Mouse (Mus musculus) yolk sac, embryonic 10.5 days (tissue): ENCODE results near the gene Ttyh2.
A peak's percentile ranks its signal among the peaks of the same experiment; 100 is the strongest.
"Not testable (repeated sequence)": the region's sequence is repeated elsewhere in the genome, so short reads cannot be mapped to it uniquely, and the experiment has no call there.

Experiments
- DNase-seq: peaks from one replicate; pipeline ENCODE4 v3.0.0-alpha.2; 2017; ENCODE audit warnings: low spot score

Ttyh2 gene

DNA sequence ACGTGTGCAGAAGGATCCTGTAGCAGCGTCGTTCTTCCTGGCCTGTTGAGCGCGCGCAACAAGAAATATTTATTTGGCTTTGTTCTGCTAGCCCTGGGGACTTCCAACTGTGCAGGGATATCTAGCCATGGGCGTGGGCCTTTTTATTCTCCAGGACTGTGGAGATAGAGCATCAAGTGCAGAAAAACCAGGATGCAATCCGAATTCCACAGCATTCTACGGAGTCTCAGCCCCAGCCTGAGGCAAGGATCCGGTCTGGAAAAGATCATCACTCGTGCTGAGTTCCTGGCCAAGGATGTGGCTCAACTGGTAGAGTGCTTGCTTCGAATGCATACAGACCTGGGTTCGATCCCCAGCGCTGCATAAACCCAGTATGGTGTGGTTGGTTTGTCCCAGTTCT lies 13.1 kb upstream of the Ttyh2 start:
- no peak for DNase-seq

DNA sequence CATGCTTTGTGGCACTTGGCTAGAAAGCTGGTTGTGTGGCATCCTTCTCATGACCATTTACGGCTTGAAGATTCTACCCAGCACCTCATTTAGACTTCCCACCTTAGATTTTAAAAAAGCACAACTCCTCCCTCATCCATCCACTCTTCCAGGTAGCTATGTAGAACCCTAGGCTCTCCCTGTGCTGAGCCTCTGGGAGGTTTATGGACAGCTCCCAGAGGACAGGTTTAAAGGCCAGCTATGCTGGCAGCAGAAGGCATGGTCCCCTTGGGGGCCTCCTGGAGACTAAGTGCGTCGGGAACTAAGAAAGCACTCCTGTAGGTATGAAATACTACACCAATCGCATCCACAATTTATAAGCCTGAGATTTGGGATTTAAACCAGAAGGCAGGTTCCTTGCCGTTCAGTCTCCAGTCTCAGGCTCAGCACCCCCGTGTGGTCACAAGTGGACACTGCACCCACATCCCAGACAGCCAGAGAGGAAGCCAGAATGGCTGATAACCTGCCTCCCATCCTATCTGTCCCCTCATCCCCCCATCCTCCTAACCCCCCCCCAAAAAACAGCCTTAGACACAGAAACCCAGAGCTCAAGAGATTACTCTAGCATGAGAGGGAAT lies 12.4 kb upstream of the Ttyh2 start:
- no peak for DNase-seq

DNA sequence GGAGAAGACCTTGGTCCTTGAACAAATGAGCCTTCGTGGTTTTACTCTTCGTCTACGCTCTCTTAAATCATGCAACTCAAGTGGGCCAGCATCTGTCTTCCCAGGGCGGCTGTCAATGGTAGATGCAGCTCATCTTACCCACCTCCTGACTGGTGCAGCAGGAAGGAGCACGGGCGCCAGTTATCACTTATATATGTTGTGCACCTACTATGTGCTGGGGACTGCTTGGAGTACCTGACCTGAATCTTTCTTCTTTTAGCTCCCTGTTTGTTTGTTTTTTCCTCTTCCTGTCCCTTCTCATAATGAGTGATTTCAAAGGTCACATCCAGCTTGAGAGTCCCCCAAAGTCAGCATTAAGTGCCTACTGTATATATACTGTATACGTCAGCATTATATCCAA lies 11.1 kb upstream of the Ttyh2 start:
- no peak for DNase-seq

DNA sequence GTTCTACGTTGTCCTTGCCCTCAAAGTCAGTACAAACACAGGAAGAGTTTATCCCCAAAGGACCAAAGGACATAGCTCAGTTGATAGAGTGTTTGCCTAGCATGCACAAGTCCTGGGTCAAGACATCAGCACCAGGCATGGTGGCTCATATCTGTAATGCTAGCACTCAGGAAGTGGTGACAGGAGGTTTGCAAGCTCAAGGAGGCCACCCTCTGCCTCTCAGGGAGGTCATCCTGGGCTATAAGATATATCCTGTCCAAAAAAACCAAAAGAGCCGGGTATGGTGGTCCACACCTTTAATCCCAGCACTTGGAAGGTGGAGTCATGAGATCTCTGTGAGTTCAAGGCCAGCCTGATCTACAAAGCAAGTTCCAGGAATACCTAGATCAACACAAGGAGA lies 9.8 kb upstream of the Ttyh2 start:
- no peak for DNase-seq

DNA sequence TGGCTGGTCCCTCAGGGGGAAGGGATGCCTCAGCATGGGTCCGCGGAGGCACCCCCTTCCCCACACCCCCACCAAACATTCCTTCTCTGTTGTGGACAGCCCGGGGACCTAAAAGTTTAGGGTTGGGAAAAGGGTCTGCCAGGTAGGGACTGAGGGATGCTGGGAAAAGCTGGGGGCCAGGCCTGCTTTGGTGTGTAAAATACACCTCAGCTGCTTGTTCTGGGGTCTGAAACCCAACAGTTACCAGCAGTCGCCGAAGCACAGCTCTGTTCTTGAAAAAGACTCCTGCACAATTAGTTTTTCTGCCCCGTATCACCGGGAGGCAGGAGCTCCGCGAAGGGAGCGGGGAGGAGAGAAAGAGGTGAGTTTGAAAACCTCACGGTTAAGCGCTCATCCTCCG lies 8.4 kb upstream of the Ttyh2 start:
- DNase-seq, result no peak

DNA sequence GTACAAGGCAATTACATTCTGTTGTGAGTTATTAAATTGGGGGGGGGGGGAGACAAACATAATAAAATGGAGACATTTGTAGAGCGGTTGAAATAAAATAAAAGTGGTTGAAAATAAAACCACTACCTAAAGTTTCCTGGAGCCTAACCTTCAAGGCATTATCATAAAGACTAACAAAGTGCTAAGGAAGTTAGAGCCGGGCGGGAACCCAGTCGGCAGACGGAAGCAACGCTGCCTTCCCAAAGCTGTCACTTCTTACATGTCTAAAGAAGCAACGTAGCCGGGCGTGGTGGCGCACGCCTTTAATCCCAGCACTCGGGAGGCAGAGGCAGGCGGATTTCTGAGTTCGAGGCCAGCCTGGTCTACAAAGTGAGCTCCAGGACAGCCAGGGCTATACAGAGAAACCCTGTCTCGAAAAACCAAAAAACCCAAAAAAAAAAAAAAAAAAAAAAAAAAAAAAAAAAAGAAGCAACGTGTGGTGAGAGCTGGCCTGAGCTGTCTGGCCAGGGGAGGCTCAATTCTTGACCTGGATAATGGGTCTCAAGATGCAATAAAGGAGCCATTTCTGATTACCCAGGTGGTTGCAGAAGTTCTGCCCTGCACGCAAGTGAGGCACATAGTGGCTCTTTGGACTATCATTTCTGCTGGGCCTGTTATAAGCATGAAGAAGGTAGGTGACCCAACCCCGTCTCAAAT lies 7.8 kb upstream of the Ttyh2 start:
- DNase-seq, result no peak

DNA sequence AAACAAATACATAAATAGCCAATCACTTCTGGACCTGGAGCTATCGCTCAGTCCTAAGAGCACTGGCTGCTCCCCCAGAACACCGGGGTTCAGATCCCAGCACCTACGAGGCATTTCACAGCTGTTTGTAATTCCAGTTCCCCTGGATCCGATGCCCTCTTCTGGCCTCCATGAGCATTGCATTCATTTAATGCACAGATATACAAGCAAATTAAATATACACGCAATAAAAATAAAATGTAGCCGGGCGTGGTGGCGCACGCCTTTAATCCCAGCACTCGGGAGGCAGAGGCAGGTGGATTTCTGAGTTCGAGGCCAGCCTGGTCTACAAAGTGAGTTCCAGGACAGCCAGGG lies 7.3 kb upstream of the Ttyh2 start:
- peak; percentile 33 for DNase-seq

DNA sequence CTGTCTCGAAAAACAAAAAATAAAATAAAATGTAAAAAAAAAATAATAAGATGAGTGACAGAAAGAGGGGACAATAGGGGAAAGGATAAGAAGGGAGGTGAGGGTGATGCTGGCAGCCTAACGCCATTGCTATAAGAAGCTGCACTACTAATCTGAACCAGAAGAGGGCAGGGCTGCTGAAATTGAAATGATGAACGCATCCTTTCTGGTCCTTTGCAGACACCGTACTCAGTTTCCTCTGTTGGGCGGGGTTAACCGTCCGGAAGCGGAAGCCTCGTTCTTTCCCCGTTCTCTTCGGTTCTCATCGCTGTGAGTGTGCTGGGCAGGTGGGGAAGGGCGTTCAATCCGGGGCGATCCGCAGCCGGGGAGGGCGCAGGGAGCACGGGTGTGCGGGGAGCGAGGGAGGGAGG lies 6.9 kb upstream of the Ttyh2 start, which contains the start of gene Rpl38:
Rpl38 (plus strand) TSS at position 224 of the 410 bp plus-strand sequence.
- peak; percentile 89 for DNase-seq

DNA sequence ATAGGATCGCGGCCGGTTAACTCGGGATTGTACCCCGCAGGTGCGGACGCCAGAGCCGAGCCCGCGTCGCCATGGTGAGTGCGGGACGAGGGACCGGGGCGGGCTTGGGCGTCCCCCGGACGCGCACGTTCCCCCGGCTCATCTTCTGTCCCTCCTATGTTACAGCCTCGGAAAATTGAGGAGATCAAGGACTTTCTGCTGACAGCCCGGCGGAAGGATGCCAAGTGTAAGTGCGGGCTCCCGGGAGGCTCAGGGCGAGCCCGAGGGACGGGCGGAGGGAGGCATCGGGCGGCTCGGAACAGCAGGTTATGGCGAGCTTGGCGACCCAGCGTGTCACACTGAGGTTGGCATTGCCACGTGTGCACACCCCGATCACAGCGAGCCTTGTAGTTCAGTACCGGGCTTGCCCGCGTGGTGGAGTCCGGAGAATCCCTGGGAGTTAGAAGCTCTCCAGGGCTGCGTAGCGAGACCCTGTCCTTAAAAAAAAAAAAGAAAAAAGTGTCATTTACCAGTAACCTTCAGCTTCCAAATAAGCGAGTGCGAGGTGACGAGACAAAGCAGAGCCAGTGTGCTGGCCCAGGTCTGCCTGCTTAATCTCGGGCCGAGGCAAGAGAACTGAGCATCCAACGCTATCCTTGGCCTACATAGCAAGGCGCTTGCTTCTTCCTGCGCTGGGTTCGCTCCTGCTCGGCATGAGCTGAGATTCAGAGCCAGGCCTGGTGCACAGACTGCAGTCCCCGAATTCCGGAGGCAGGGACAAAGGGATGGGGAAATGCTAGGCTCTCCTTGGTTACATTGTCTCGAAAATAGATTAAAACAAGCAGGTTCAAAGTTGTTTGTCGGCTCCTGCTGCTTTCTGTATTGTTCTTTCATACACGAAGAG lies 6.2 kb upstream of the Ttyh2 start:
- DNase-seq, result peak; percentile 64

DNA sequence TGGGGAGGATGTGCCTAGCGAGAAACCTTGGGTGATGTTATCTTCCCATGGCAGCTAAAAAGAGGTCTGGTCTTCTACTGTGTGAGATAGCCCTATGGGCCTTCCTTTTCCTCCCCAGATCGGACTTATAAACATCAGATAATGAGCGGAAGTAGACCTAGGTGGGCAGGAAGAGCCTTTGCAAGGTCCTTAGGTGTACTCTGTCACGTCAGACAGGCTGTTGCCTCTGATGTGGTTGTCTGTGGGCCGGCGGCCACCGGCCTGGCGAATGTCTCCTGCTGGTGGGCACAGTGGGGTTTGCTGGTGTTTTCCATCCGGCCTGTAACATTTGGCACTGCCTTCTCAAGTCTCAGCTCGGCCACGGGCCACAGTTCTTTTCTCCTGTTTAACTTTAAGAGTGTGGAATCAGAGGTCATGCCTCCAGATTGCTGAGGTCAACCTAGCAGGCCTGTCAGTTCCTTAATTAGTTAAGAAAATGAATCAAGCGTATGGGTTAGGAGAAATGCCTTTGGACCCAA lies 5.5 kb upstream of the Ttyh2 start:
- DNase-seq, result peak; percentile 28

DNA sequence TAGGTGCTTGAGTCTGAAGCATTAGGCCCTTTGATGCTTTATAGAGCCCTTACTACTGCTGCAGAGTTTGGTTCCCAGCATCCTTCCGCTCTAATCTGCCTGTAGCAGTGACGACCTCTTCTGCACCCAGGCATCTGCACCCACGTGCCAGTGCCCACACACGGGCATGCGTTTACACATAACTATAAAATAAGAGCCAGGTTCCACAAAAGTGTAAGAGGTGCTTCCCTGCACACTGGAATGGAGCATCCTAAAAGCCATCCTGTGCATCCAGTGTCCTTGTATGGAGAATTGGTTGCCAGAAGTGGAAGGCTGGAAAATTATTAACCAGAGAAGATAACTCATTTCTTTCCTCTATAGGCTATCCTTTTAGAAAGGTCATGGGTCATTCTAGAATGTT lies 4.1 kb upstream of the Ttyh2 start:
- DNase-seq, result peak; percentile 44

DNA sequence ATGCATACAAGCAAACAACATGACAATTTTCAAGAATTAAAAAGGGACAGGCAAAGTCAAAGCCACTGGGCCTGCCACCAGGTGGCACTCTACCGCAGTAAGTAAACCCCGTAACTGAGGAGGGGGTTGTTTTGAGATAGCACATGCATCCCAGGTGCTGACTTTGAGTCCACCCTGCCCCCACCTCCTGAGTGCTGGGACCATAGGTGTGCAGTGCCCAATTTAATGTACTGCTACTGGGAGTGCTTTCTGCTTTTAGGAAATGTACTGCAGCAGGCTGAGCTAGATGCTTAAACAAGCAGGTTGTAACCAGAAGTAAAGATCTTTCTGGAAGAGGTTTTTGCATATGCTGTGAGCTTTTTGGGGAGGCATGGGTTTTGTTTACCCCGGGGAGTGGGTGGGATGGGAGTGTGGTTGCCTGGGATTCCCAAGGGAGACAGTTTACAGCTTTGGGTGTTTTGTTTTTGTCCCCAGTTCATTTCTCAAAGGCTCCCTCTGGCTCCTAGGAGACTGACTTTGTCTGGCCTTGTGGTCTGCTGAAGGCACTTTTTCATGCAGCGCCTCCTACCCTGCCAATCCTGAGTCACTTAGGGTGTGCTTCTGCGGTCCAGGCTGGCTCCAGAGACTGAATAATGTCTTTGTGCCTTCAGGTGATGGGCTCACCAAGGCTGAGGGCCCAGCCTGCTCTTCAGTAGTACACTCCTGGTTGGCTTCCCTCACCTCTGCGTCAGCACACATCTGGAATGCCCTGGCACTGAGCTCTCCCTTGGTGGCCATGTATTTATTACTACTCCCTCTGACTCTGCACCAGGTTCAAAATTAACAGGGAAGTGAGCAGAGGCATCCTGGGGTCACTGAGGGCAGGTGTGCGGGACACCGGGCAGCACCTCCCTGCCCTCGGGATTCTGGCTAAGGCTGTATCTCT lies 2.2 kb upstream of the Ttyh2 start:
- peak; percentile 25 for DNase-seq

DNA sequence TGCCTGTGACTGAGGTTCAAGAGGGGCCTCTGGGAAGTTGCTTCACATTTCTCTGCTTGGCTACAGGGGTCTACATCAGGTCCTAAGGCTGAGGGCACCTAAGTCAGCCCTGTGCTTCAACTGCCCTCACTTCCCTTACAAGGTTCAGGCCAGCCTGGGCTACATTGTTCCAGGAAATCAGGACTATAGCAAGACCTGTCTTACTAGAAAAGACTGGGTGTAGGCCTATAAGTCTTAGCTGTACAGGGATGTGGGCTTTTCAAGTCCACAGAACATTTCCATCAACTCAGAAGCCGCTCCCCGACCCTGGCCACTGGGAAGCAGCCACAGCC lies 1.5 kb upstream of the Ttyh2 start:
- DNase-seq, result no peak

DNA sequence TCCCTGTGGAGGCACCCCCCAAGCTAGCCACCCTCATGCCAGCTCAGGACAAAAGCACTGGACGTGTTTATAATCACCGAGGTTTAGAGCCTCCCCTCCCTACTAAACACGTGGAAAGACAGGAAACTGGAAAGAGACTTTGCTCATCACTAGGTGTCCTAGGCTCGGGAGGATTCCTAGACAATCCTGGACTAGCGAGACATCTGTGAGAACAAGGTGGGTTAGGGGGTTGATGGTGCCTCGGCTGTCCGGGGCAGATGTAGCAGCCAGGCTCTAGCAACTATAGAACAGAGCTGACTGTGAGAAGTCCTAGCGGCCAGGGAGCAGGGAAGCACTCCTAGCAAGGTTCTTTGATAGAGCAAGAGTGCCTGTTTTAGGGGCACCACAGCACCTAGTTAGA lies 1.1 kb upstream of the Ttyh2 start:
- DNase-seq, result peak; percentile 27

DNA sequence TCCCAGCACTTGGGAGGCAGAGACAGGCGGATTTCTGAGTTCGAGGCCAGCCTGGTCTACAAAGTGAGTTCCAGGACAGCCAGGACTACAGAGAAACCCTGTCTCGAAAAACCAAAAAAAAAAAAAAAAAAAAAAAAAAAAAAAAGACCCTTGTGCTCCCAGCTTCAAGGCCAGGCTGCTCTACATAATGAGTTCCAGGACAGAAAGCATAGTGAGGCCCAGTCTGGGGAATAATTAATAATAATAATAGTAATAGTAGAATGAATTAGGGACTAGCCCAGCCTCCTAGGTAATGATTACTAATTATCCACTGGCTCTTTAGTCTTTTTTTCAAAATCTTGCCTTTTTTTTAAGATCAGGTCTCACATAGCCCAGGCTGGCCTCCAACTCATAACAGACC lies 435 bp upstream of the Ttyh2 start:
- not testable (repeated sequence) for DNase-seq

DNA sequence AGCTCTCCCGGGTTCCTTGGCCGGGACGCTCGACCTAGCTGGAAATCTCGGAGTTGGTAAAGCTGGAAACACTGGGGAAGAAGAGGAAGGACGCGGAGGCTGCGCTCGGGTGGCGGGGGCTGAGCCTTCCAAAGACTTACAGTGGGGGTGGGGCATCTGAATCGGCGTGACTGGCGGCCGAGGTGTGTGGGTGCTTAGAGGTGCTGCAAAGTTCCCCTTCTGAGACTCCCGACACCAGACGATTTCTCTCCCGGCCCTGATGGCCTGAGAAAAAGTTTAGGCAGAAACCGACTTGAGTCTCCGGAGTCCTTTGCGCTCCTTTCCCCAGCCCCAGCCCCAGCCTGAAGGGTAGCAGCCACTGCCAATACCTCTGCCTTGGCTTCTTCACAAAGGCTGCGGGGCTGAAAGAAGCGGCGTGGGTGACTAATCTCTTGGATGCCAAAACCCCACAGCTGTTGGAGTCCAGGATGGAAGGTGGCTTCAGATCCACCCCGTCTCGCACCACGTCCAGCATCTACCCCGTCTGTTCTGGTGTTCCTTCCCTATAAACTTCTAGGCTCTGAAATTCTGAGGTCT lies 683 bp downstream of the Ttyh2 start:
- no peak for DNase-seq

DNA sequence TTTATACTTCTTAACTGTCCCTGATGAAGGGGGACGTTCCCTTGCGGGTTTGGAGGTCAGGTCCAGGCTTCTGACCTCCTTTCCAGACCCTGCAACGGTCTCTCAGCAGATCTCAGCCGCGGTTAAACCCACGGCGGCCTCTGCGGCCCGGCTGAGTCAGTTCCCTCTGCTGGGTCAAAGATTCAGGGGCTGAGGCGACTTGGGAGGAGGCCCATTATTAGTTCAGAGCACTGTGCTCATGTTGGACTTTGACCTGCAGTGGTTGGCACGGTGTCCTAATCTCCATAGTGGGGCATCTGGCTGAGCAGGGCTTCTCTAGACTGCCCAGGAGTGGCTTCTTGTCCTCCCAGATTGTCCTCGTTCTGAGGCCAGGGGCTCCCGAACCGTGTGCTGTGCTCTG lies 1.2 kb downstream of the Ttyh2 start:
- DNase-seq, result peak; percentile 31

DNA sequence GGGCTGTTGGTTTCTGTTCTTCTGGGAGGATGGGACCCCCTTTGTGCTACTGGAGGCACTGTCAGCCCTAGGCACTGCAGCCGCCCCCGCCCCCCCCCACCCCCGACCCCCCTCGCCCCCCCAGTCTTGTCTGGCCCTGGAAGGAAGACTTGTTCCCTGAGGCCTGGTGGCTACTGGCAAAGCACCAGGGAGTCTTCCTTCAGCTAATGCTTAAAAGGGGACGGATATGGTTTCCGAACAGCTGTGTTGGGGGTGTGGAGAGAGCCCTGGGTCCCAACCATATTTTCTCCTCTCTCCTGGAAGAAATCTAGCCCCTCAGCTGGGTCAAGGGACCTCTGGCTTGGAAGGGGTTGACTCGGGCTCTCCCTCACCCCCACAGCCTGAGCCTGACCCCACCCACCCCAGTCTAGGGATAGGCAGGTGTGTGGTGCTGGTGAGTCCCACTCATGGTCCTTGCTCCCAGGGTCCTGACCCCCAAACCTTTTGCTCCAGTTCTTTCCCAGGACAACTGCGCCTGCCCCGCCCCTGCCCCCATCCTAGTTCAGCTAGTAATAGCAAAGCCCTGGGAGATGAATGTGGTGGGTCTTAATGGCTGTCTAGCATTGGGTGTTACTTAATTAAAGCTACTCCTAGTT lies 1.8 kb downstream of the Ttyh2 start:
- no peak for DNase-seq

DNA sequence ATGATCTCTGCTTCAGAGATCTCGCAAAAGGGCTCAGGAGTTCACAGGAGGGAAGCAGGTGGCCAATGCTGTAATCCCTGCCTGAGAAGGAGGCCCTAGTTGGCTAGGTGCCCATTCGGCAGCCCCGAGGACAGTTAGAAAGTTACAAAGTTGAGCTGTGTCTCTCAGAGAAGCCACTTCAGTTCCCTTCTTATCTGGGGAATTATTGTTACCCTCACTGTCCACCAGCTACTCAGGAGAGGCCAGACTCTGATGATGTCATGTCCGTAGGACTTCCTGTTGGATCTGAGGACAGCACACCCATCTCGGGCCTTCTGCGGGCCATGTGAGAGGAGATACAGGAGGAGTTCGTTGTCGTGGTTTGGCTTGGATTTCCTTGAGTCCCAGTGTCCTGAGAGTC lies 4.4 kb downstream of the Ttyh2 start:
- no peak for DNase-seq

DNA sequence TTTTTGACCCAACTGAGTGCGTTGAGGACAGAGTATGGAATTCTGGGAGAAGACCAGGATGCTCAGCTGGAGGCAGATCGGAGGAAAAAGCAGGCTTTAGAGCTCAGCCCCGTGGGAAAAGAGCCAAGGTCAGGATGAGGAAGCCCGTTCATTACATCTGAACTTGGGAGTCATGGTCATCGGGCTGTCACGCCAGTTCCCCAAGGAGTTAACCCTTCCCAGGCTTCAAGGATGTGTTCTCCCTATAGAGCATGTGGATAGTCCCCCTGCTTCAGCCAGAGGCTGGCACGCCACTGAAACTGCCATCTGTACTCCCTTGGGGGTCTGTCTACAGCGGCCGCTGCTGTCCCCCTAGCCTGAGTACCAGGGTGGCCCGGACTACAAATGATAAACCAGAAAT lies 5.1 kb downstream of the Ttyh2 start:
- no peak for DNase-seq

DNA sequence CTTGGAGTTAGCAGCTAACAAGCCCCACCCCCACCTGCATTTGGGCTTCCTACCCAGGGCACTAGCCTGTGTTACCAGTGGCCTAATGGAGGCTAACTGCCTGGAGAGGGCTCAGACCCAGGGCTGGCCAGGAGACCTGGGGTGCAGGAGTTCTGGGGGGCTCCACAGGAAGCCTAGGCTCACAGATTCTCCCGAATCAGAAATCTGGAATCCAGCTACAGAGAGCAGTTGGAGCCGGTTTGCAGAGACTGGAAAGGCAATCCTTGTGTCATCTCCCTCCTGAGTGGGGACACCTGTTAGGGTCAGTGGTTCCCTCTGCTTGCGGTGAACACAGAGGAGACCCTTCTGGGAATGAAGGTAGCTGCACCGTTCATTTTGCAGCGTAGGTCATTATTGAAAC lies 5.8 kb downstream of the Ttyh2 start:
- no peak for DNase-seq
